Mouse (Mus musculus): Measurements from ENCODE around the gene Mpp6.

Gene Mpp6

DNA sequence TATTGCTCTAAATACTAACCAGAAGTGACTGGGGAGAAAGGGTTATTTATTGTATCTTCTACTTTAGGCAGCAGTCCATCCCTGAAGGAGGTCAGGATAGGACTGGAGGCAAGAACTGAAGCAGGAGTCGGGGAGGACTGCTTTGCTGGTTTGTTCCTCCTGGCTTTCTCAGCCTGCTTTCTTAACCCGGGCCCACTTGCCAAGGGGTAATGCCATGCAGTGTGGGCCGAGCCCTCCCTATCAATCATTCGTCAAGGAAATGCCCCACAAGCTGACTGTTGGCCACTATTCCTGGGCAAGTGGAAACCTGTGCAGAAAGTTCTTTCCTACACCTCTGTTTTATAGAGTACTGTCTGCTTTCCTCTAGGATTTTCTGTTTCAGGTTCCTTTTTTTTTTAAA, 39.3 kb downstream of the Mpp6 start:
- DNase-seq (ENCODE audit: low read depth), result no peak

- peak; percentile 33 for DNase-seq (ENCODE audit: low read depth)
These were observed 49.8 kb downstream of the Mpp6 start for GRCm38 (mm10) chr6:50159842-50160241.

GRCm38 (mm10) chr6:50163013-50163412, 53.0 kb downstream of the Mpp6 start:
- DNase-seq (ENCODE audit: low read depth), result peak; percentile 71

DNA sequence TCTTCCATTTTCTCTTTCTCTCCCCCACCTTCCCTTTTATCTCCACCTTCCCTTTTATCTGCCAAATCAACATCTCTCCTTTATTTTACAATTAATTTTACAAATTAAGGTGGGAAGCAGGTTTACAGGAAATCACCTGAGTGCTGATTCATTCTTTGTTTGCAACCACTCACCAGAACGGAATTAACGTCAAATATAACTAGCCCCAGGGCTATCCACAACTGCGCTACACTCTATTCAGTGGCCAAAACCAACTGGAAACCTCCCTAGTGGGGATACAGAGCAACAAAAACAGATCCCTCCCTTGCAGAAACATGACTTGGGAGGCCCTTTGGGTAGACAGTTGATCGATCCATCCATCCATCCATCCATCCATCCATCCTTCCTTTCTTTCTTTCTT, 58.8 kb downstream of the Mpp6 start:
- no peak for DNase-seq (ENCODE audit: low read depth)

GRCm38 (mm10) chr6:50169771-50170170, 59.7 kb downstream of the Mpp6 start:
- no peak for DNase-seq (ENCODE audit: low read depth)

DNA sequence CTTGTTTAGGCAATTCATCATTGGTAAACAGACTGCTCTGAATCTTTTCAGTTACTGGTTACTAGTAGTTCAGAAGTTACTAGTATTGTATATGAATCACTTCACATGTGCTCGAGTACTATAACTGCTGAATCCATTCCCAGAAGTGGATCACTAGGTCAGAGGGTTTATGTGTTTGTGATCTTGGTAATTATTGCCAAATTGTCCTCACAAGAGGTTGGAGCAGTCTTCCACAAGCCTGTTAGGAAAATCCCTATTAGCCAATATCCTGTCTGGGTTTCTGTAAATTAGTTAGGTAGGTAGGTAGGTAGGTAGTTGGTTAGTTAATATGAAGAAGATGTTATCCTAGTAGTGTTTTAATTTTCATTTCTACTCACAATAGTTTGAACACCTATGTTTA, 65.7 kb downstream of the Mpp6 start:
- no peak for DNase-seq (ENCODE audit: low read depth)

- peak; percentile 62 for DNase-seq (ENCODE audit: low read depth)
These were observed 70.1 kb downstream of the Mpp6 start for GRCm38 (mm10) chr6:50180189-50180588.

GRCm38 (mm10) chr6:50187955-50188354, 77.9 kb downstream of the Mpp6 start:
- DNase-seq (ENCODE audit: low read depth), result peak; percentile 90

DNA sequence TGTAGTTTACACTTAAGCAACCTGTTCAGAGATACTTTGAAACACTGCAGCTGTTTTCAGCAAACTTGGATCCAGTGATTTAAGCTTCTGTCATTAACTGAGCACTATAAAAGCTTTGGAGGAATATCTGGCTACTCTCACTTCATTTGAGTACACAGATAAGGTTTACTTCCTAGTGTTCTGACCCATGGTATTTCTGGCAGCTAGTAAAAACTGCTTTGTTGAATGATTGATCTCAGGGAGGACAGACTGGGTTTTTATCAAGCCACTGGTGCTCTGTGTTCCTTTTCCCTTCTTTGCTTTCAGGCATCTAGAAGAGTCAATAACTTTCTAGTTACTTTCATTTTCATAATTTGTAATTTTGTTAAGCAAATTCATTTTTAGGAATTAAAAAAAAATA, 79.3 kb downstream of the Mpp6 start:
- DNase-seq (ENCODE audit: low read depth), result no peak

DNA sequence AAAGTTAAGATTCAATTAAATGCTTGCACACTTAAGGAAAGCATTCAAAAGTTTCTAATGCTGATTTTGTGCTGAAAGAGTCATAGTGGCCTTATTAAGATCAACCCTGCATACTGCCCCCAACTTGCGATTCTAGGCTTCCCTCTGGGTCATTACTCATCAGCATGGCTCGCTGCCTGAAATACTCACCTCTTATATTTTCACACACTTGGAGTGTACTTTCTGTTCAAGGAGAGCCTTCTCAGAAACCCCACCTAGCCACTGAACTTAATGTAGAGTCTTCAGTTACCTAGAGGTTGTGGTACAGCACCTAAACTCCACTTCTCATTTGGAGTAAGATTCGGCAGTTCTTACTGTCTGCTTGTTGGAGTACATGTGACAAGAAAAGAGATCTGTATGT, 81.6 kb downstream of the Mpp6 start:
- no peak for DNase-seq (ENCODE audit: low read depth)

GRCm38 (mm10) chr6:50192169-50192568, 82.1 kb downstream of the Mpp6 start:
- DNase-seq (ENCODE audit: low read depth), result no peak

DNA sequence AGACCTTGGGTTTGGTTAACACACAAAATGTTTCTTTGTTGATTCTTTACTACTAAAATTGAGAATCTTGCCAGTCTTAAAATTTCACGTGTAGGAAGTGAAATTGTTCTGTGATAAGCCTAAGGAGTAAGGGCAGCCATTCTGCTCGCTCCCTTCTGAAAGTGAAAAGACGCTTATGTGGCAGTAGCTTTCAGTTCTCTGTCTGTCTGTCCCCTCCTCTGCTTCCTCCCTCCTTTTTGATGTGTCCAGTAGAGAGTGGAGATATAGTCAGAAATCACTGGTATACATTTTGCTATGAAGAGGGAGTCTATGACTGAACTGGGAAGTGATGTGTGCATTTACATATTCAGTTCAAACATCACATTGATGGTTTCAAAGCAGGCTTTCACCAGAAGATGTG, 82.8 kb downstream of the Mpp6 start:
- DNase-seq (ENCODE audit: low read depth), result no peak

GRCm38 (mm10) chr6:50193851-50194250, 83.8 kb downstream of the Mpp6 start:
- no peak for DNase-seq (ENCODE audit: low read depth)

- no peak for DNase-seq (ENCODE audit: low read depth)
These were observed 94.3 kb downstream of the Mpp6 start for GRCm38 (mm10) chr6:50204356-50204755.

DNA sequence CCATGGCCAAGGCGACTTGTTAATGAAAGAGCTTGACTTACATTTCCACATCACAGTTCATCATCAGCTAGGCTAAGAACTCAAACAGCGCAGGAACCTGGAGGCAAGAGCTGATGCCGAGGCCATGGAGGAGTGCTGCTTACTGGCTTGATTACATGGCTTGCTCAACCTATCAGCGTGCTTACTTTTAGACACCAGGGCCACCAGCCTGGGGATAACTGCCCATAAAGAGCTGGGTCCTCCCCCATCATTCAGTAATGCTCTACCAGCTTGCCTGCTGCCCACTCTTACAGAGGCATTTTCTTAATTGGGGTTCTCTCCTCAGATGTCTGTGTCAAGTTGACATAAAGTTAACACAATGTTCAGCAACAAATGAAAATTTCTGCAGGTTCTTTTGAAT, 95.1 kb downstream of the Mpp6 start:
- no peak for DNase-seq (ENCODE audit: low read depth)

GRCm38 (mm10) chr6:50214711-50215372, 104.8 kb downstream of the Mpp6 start:
- no peak for DNase-seq (ENCODE audit: low read depth)

DNA sequence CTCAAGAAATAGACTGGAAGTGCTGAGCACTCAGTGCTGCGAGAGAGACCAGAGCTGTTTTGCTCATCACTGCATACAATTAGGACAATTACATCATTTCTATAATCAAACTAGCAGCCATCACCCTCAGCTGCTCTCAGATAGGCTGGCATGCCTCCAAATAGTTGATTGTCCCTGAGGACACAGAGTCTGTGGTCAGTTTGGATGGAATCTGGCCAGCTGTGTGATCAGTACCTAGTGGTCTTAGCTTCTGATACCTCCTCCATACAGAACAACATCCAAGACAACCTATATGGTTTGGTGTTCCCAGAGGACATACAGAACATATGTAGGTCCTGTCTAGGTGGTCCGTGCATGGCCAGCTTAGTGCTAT, 105.3 kb downstream of the Mpp6 start:
- DNase-seq (ENCODE audit: low read depth), result no peak

GRCm38 (mm10) chr6:50215986-50216385, 105.9 kb downstream of the Mpp6 start:
- DNase-seq (ENCODE audit: low read depth), result no peak

GRCm38 (mm10) chr6:50218628-50219027, 108.6 kb downstream of the Mpp6 start:
- DNase-seq (ENCODE audit: low read depth), result peak; percentile 21

GRCm38 (mm10) chr6:50219066-50219465, 109.0 kb downstream of the Mpp6 start:
- peak; percentile 49 for DNase-seq (ENCODE audit: low read depth)

DNA sequence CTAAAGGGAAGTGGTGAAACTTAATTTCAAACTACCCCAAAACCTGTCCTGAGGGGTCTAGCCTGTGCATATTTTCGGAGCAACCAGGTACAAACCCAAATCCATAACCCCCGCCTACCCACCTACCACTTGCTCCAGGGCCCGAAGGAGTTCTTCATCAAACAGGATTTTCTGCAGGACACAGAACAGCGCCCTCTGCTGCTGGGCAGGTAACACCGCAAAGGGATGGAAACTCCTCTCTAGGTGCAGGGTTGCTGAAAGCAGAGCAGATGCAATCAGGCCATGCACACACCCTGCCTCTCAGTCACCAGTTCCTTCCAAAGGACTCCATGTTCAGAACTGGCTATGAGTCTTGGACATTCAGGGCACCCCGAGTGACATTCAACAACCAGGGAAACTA, 110.8 kb downstream of the Mpp6 start:
- peak; percentile 58 for DNase-seq (ENCODE audit: low read depth)

- DNase-seq (ENCODE audit: low read depth), result no peak
These were observed 112.3 kb downstream of the Mpp6 start for GRCm38 (mm10) chr6:50222351-50222750.

- peak; percentile 51 for DNase-seq (ENCODE audit: low read depth)
These were observed 112.9 kb downstream of the Mpp6 start for GRCm38 (mm10) chr6:50222986-50223385.

DNA sequence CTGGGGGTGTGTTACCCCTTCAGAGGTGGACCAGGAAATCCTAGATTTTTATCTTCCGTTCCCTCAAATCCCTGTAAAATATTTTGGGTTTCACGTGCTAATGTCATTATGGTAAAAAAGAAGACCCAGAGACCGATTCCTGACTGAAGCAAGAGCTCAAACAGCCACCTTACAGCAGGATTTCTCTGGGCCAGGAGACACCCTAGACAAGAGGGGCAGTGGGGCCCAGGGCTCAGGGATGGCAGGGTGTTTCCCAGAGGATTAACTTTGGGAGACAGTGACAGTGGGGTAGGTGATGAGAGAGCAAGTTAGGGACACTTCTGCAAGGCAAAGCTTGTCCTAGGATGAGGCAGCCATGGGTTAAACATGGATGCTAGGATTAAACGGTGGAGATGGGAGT, 113.6 kb downstream of the Mpp6 start:
- DNase-seq (ENCODE audit: low read depth), result no peak

DNA sequence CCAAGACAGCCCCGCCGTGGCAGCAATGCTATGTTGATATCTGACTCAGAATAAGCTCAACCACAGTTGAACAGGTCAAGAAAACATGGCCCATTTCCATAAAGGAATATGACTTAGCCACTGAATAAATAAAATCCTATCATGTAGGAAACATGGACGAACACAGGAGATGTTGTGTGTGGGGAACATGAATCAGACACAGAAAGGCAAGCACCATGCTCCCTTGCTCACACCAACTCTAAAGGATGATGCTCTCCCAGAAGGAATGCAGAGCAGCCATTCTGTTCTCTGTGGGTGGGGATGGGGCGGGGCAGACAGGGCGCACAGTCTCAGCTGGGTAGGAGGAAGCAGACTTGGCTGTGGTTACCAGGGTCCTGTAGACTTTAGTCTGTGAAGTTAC, 115.2 kb downstream of the Mpp6 start:
- peak; percentile 15 for DNase-seq (ENCODE audit: low read depth)
